Mouse (Mus musculus) intestine, embryonic 14.5 days (tissue): ENCODE data around the gene Cbfa2t3. TPM values are rescaled to one million over a fixed set of nuclear protein-coding genes. Genes with fewer than 3 reads are reported as not detected.

Experiments
- ATAC-seq: fragments of 200-750 bp; cut with Nextera tagmentation; replicated peaks from 2 replicates; pipeline ENCODE4 v1.8.0; 2017; ENCODE audit warnings: low read depth, moderate number of reproducible peaks, moderate TSS enrichment, moderate library complexity; ENCODE audit not compliant: low FRiP score, low TSS enrichment
- DNase-seq: peaks from one replicate; pipeline ENCODE4 v3.0.0-alpha.2; 2018; ENCODE audit warnings: low spot score
- H3K27ac ChIP-seq: fragments of 300-500 bp; sonication (generic); 2 replicates; pipeline ENCODE4 v1.5.1; 2014; ENCODE audit warnings: low read depth, mild to moderate bottlenecking, control low read depth
- H3K27me3 ChIP-seq: fragments of 300-500 bp; sonication (generic); replicated peaks from 2 replicates; pipeline ENCODE4 v1.6.1; 2014; ENCODE audit warnings: low read length, control low read depth; ENCODE audit not compliant: control insufficient read depth, insufficient read depth
- H3K36me3 ChIP-seq: fragments of 300-500 bp; sonication (generic); 2 replicates; pipeline ENCODE4 v1.6.1; 2014; ENCODE audit warnings: low read length, control low read depth; ENCODE audit not compliant: control insufficient read depth, insufficient read depth
- H3K4me1 ChIP-seq: fragments of 300-500 bp; sonication (generic); replicated peaks from 2 replicates; pipeline ENCODE4 v1.6.1; 2014; ENCODE audit warnings: low read length, control low read depth, mixed read lengths; ENCODE audit not compliant: control insufficient read depth, insufficient read depth
- H3K4me2 ChIP-seq: fragments of 300-500 bp; sonication (generic); 2 replicates; pipeline ENCODE4 v1.6.1; 2014; ENCODE audit warnings: low read length
- H3K4me3 ChIP-seq: fragments of 300-500 bp; sonication (generic); 2 replicates; pipeline ENCODE4 v1.5.1; 2014; ENCODE audit warnings: low read depth, low read length, control low read depth, mixed read lengths
- H3K9ac ChIP-seq: fragments of 300-500 bp; sonication (generic); 2 replicates; pipeline ENCODE4 v1.6.1; 2014; ENCODE audit warnings: mild to moderate bottlenecking, low read length
- H3K9me3 ChIP-seq: fragments of 300-500 bp; sonication (generic); 2 replicates; pipeline ENCODE4 v1.6.1; 2016; ENCODE audit warnings: low read length, control low read depth; ENCODE audit not compliant: control insufficient read depth
- WGBS: fragments of 180-500 bp; shearing (Covaris S2); extraction: QIAGEN DNeasy Blood & Tissue Kit; methylation state at CpG from one replicate; pipeline ENCODE4 v1.1.7; 2014; 5-methylcytosine and 5-hydroxymethylcytosine counted together
- polyA plus RNA-seq: library from polyadenylated mRNA; unstranded; fragments of >200 nt; fragmentation: Nextera tagmentation; extraction: Ambion mirVana; gene quantifications from 2 replicates; pipeline ENCODE4 v1.2.1, GENCODE M21; 2014

Cbfa2t3 gene
- 3.9 and 4.0 TPM in 2 replicates for polyA plus RNA-seq

- no peak within 1 kb of the TSS for H3K4me2 ChIP-seq
- no peak for DNase-seq
- H3K36me3 ChIP-seq = no peaks in the 10 kb centered on the region
- H3K9me3 ChIP-seq = no peaks in the 10 kb centered on the region
- no peak within 1 kb of the TSS for H3K9ac ChIP-seq
- no peaks in the 10 kb centered on the region for H3K4me1 ChIP-seq
- WGBS = 55% methylated on average over 13 of the region's 13 CpGs
- no peak within 1 kb of the TSS; the same call in 1 of the 2 replicates for H3K4me3 ChIP-seq
- ATAC-seq = no peak
- H3K27me3 ChIP-seq = no peaks in the 10 kb centered on the region
- no peak within 1 kb of the TSS; the same call in 1 of the 2 replicates for H3K27ac ChIP-seq
Observed at GRCm38 (mm10) chr8:122699005-122699492, at the start of gene Cbfa2t3. Cbfa2t3 (minus strand) TSS chr8:122699109.

GRCm38 (mm10) chr8:122747825-122748224 is 48.9 kb upstream of the Cbfa2t3 start:
- H3K9me3 ChIP-seq = no peaks in the 10 kb centered on the region
- DNase-seq (no peak), ATAC-seq (no peak)
- no peaks in the 10 kb centered on the region for H3K36me3 ChIP-seq
- WGBS = 100% methylated on average over 1 of the region's 1 CpGs
- no peak overlapping the region for H3K4me3 ChIP-seq
- peaks cover 33% of the 10 kb centered on the region for H3K27me3 ChIP-seq
- H3K4me2 ChIP-seq = no peak overlapping the region
- no peaks in the 10 kb centered on the region for H3K4me1 ChIP-seq
- no peak overlapping the region for H3K27ac ChIP-seq
- H3K9ac ChIP-seq = no peak overlapping the region

DNA sequence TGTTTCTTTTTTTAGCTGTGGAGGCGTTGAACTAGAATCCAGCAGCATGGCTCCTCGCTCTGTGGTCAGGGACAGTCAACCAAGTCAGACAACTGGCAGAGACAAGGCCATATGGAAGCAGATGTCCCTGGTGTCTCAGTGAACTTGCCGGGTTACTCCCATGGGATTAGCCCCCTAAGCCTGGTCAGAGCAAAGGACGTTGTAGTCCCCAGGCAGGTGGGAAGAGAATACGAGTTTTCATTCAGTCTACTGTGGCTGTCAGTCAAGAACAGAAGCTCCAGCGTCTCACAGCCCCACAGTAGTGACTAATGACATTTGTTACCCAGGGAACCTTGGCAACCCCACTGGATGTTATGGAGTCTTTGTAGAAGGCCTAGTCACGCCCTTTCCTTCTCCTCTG is 47.5 kb upstream of the Cbfa2t3 start:
- H3K36me3 ChIP-seq = no peaks in the 10 kb centered on the region
- no peak for DNase-seq
- H3K4me1 ChIP-seq = no peaks in the 10 kb centered on the region
- peaks cover 46% of the 10 kb centered on the region for H3K27me3 ChIP-seq
- no peak overlapping the region for H3K4me3 ChIP-seq
- H3K9me3 ChIP-seq = no peaks in the 10 kb centered on the region
- H3K4me2 ChIP-seq = no peak overlapping the region
- no peak overlapping the region for H3K27ac ChIP-seq
- H3K9ac ChIP-seq = no peak overlapping the region
- ATAC-seq = no peak
- WGBS = 46% methylated on average over 7 of the region's 7 CpGs

- Histone ChIP-seq H3K9me3 (no peaks in the 10 kb centered on the region), H3K27me3 (peaks cover 50% of the 10 kb centered on the region), H3K27ac (no peak overlapping the region), H3K36me3 (no peaks in the 10 kb centered on the region), H3K4me1 (no peaks in the 10 kb centered on the region), H3K4me2 (no peak overlapping the region), H3K9ac (no peak overlapping the region), H3K4me3 (no peak overlapping the region)
- DNase-seq (no peak), ATAC-seq (no peak)
- 9% methylated on average over 16 of the region's 16 CpGs for WGBS
Observed at GRCm38 (mm10) chr8:122745750-122746275, 46.9 kb upstream of the Cbfa2t3 start.

- no peaks in the 10 kb centered on the region for H3K36me3 ChIP-seq
- 24% methylated on average over 17 of the region's 17 CpGs for WGBS
- H3K4me2 ChIP-seq = no peak overlapping the region
- no peak overlapping the region for H3K9ac ChIP-seq
- ATAC-seq = no peak
- no peak for DNase-seq
- H3K27me3 ChIP-seq = peaks cover 50% of the 10 kb centered on the region
- no peak overlapping the region for H3K4me3 ChIP-seq
- no peaks in the 10 kb centered on the region for H3K9me3 ChIP-seq
- H3K27ac ChIP-seq = no peak overlapping the region
- no peaks in the 10 kb centered on the region for H3K4me1 ChIP-seq
Observed at GRCm38 (mm10) chr8:122745022-122745749, 46.3 kb upstream of the Cbfa2t3 start.

- ATAC-seq = no peak
- peaks cover 52% of the 10 kb centered on the region for H3K27me3 ChIP-seq
- no peaks in the 10 kb centered on the region for H3K36me3 ChIP-seq
- H3K9ac ChIP-seq = no peak overlapping the region
- H3K27ac ChIP-seq = no peak overlapping the region
- no peak overlapping the region for H3K4me2 ChIP-seq
- no peaks in the 10 kb centered on the region for H3K9me3 ChIP-seq
- H3K4me3 ChIP-seq = no peak overlapping the region
- WGBS = 20% methylated on average over 19 of the region's 19 CpGs
- DNase-seq = no peak
- H3K4me1 ChIP-seq = no peaks in the 10 kb centered on the region
Observed at GRCm38 (mm10) chr8:122742471-122742870, 43.6 kb upstream of the Cbfa2t3 start.

GRCm38 (mm10) chr8:122739102-122739725 is 40.3 kb upstream of the Cbfa2t3 start:
- Histone ChIP-seq H3K9me3 (no peaks in the 10 kb centered on the region), H3K4me3 (no peak overlapping the region), H3K27ac (no peak overlapping the region), H3K27me3 (peaks cover 26% of the 10 kb centered on the region), H3K9ac (no peak overlapping the region), H3K36me3 (no peaks in the 10 kb centered on the region), H3K4me1 (no peaks in the 10 kb centered on the region), H3K4me2 (no peak overlapping the region)
- ATAC-seq (no peak), DNase-seq (no peak)
- WGBS = 18% methylated on average over 10 of the region's 11 CpGs

GRCm38 (mm10) chr8:122737886-122738285 is 39.0 kb upstream of the Cbfa2t3 start:
- ATAC-seq (no peak), DNase-seq (no peak)
- no peaks in the 10 kb centered on the region for H3K9me3 ChIP-seq
- no peak overlapping the region for H3K4me3 ChIP-seq
- no peak overlapping the region for H3K9ac ChIP-seq
- no peak overlapping the region for H3K27ac ChIP-seq
- H3K27me3 ChIP-seq = peaks cover 20% of the 10 kb centered on the region
- no peaks in the 10 kb centered on the region for H3K4me1 ChIP-seq
- 86% methylated on average over 6 of the region's 6 CpGs for WGBS
- H3K36me3 ChIP-seq = no peaks in the 10 kb centered on the region
- H3K4me2 ChIP-seq = no peak overlapping the region
